Mouse (Mus musculus): Measurements from ENCODE around the gene Cacng6. TPM values are rescaled to one million over a fixed set of nuclear protein-coding genes. Genes with fewer than 3 reads are reported as not detected.
A peak's percentile ranks its signal among the peaks of the same experiment; 100 is the strongest.

The Cacng6 gene
- total RNA-seq, 2 experiments from 2014 or later: 0.91 to 1.2 TPM

- peak; percentile 41 for DNase-seq
- intact Hi-C loops (cut with DNase I): no loop called here
Observed at GRCm38 (mm10) chr7:3415378-3415777, 8.6 kb upstream of the Cacng6 start.

- no peak for DNase-seq
- intact Hi-C loops (cut with DNase I): no loop called here
Observed at GRCm38 (mm10) chr7:3419941-3420340, 4.1 kb upstream of the Cacng6 start.

- DNase-seq: no peak
- intact Hi-C loops (cut with DNase I): no loop called here
Observed at GRCm38 (mm10) chr7:3420466-3420865, 3.5 kb upstream of the Cacng6 start.

GRCm38 (mm10) chr7:3421297-3421696 is 2.7 kb upstream of the Cacng6 start:
- DNase-seq: no peak
- intact Hi-C loops (cut with DNase I): no loop called here

GRCm38 (mm10) chr7:3422051-3422450 is 1.9 kb upstream of the Cacng6 start:
- intact Hi-C loops (cut with DNase I): no loop called here
- DNase-seq: no peak

GRCm38 (mm10) chr7:3423430-3423829 is 565 bp upstream of the Cacng6 start:
- intact Hi-C loops (cut with DNase I): no loop called here
- DNase-seq: no peak

- no peak for DNase-seq
- intact Hi-C loops (cut with DNase I): no loop called here
Observed at GRCm38 (mm10) chr7:3425141-3425540, 1.1 kb downstream of the Cacng6 start.

- intact Hi-C loops (cut with DNase I): no loop called here
- no peak for DNase-seq
Observed at GRCm38 (mm10) chr7:3430161-3430560, 6.2 kb downstream of the Cacng6 start.

- no peak for DNase-seq
- intact Hi-C loops (cut with DNase I): no loop called here
Observed at GRCm38 (mm10) chr7:3432066-3432465, 8.1 kb downstream of the Cacng6 start.

- intact Hi-C loops (cut with DNase I): no loop called here
- DNase-seq: no peak
Observed at GRCm38 (mm10) chr7:3437941-3438340, 13.9 kb downstream of the Cacng6 start.

- DNase-seq: no peak
- intact Hi-C loops (cut with DNase I): no loop called here
Observed at GRCm38 (mm10) chr7:3439984-3440383, 16.0 kb downstream of the Cacng6 start.

- intact Hi-C loops (cut with DNase I): no loop called here
Observed at GRCm38 (mm10) chr7:3440526-3440925, 16.5 kb downstream of the Cacng6 start.

GRCm38 (mm10) chr7:3442476-3443062 is 18.6 kb downstream of the Cacng6 start:
- intact Hi-C loops (cut with DNase I): no loop called here
- no peak for DNase-seq

More at GRCm38 (mm10) chr7:3440526-3440925, 16.5 kb downstream of the Cacng6 start:
- peak; percentile 61 for DNase-seq

- DNase-seq: no peak
- intact Hi-C loops (cut with DNase I): loop anchor here (5.0 kb wide), 2 partner anchors 112 to 222 kb away; partner anchors contain the start of gene Cacng7
Observed at GRCm38 (mm10) chr7:3444678-3445077, 20.7 kb downstream of the Cacng6 start.

- intact Hi-C loops (cut with DNase I): loop anchor here (5.0 kb wide), 2 partner anchors 114 to 224 kb away; partner anchors contain the start of gene Cacng7
- DNase-seq: no peak
Observed at GRCm38 (mm10) chr7:3446584-3446983, 22.6 kb downstream of the Cacng6 start.

- DNase-seq: no peak
- intact Hi-C loops (cut with DNase I): loop anchor here (5.0 kb wide), 2 partner anchors 115 to 225 kb away; partner anchors contain the start of gene Cacng7
Observed at GRCm38 (mm10) chr7:3447026-3447425, 23.0 kb downstream of the Cacng6 start.

- intact Hi-C loops (cut with DNase I): loop anchor here (5.0 kb wide), 2 partner anchors 117 to 227 kb away; partner anchors contain the start of gene Cacng7
- peak; percentile 84 for DNase-seq
Observed at GRCm38 (mm10) chr7:3448737-3449454, 24.9 kb downstream of the Cacng6 start.

GRCm38 (mm10) chr7:3450671-3451070 is 26.7 kb downstream of the Cacng6 start:
- intact Hi-C loops (cut with DNase I): no loop called here
- no peak for DNase-seq

GRCm38 (mm10) chr7:3451161-3451560 is 27.2 kb downstream of the Cacng6 start:
- no peak for DNase-seq
- intact Hi-C loops (cut with DNase I): no loop called here

GRCm38 (mm10) chr7:3452821-3453485 is 29.0 kb downstream of the Cacng6 start:
- no peak for DNase-seq
- intact Hi-C loops (cut with DNase I): no loop called here

- intact Hi-C loops (cut with DNase I): no loop called here
- no peak for DNase-seq
Observed at GRCm38 (mm10) chr7:3453486-3454183, 29.6 kb downstream of the Cacng6 start.
